Comparison of ENCODE assay signal across 11 mouse cellular contexts in the genomic region with DNA sequence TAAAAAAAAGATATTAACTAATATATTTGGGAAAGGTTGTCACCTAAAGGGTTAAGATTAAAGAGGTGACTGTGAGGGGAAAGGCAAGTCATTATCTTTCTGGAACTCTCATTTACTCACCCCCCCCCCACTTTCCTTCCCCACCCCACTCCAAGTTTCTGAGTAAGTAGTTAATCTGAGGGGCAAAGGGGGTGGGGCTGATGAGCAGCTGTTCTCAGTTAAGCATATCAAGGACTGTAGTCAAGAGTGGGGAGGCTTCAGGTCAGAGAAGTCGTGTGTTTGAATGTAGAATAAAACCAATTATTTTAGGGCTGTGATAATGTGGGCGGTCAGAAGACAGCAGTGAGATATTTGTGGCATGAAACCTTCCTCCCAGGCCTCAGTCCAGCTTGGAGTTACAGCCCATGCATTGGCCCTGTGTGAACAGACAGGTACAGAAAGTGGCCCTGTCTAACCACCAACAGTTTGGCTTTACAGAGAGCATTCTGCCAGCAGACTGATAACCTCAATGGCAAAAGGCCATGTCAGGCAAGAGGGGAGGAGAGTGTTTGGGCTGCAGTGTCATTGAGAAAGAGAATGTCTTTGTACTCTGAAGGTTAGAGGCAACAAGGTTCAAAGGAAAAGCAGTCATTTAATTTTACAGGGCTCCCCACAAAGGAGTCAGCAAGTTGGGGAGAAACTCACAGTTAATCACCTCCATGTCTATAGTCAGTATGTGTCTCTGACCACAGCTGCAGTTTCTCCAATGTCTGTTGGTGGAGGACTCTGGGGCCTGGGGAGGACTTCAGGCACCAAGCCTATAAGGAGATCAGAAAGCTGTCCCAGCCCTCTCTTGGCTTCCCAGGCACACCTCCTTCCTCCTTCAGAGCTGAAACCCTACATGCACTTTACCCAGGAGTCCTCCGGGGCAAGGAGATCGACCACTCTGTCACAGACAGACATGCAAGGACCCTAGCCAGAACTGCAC.
A peak's percentile ranks its signal among the peaks of the same experiment; 100 is the strongest.
DNase-seq lines count a peak whose midpoint lies in the region; ATAC-seq and TF ChIP-seq lines count a peak whose summit lies in the region.
"Had no signal": no experiment of that assay in that cellular context is flagged by ENCODE, and none has a peak within 500 bp of the region (broad histone marks: within the 10 kb centered on the region; RNA-seq: fewer than 3 reads in every experiment).

No protein-coding gene starts in this region.

- TF ChIP-seq POLR2A in bone marrow, adult 2 months (IDR thresholded peaks at IDR 0.05; ENCODE audit: borderline replicate concordance, control insufficient read depth, low read depth, low read length): no peak

- no peak for TF ChIP-seq CTCF in bone marrow, adult 2 months (IDR thresholded peaks at IDR 0.05; ENCODE audit: control insufficient read depth, insufficient read depth, low read length)

- no peak overlapping the region for H3K4me2 ChIP-seq in heart, embryonic 16.5 days (ENCODE audit: low read depth, low read length)
- no peak overlapping the region for H3K4me2 ChIP-seq in liver, embryonic 16.5 days (ENCODE audit: low read depth, low read length)
- H3K4me2 ChIP-seq: forebrain, embryonic 13.5 days; neural tube, embryonic 12.5 days had no signal

- H3K9me3 ChIP-seq in heart, embryonic 16.5 days (replicated peaks; ENCODE audit: control insufficient read depth, low read length): no peaks in the 10 kb centered on the region
- H3K9me3 ChIP-seq in liver, embryonic 16.5 days (replicated peaks; ENCODE audit: control insufficient read depth, low read length): no peaks in the 10 kb centered on the region
- H3K9me3 ChIP-seq: forebrain, embryonic 13.5 days; neural tube, embryonic 12.5 days had no signal

- H3K9ac ChIP-seq in heart, embryonic 16.5 days (ENCODE audit: low read length): no peak overlapping the region
- no peak overlapping the region for H3K9ac ChIP-seq in liver, embryonic 16.5 days (ENCODE audit: low read depth, low read length)
- H3K9ac ChIP-seq: forebrain, embryonic 13.5 days; neural tube, embryonic 12.5 days had no signal

- H3K36me3 ChIP-seq in heart, embryonic 16.5 days (ENCODE audit: control insufficient read depth, insufficient read depth): no peaks in the 10 kb centered on the region
- H3K36me3 ChIP-seq in liver, embryonic 16.5 days (ENCODE audit: control insufficient read depth, insufficient read depth): no peaks in the 10 kb centered on the region
- H3K36me3 ChIP-seq: neural tube, embryonic 12.5 days had no signal

- DNase-seq in heart, adult 9 months (ENCODE audit: low spot score in 2 of 2): no peak
- no peak for DNase-seq in left cerebral cortex, adult 18-20 months (ENCODE audit: low spot score in 2 of 2)
- no peak for DNase-seq in embryo, embryonic 9.5 days (ENCODE audit: extremely low spot score)
- DNase-seq: cerebellum, adult 2 months; midbrain, embryonic 14.5 days had no signal

- H3K27me3 ChIP-seq in heart, embryonic 16.5 days (ENCODE audit: control insufficient read depth, insufficient read depth, low read length): no peaks in the 10 kb centered on the region
- peaks cover 7% of the 10 kb centered on the region for H3K27me3 ChIP-seq in liver, embryonic 16.5 days (ENCODE audit: control insufficient read depth, insufficient read depth, low read depth, low read length)
- H3K27me3 ChIP-seq: neural tube, embryonic 12.5 days had no signal

- H3K4me3 ChIP-seq in heart, embryonic 16.5 days (ENCODE audit: low read length): no peak overlapping the region
- H3K4me3 ChIP-seq in bone marrow, adult 2 months (replicated peaks; ENCODE audit: control insufficient read depth, low read depth, low read length): no peak overlapping the region
- no peak overlapping the region for H3K4me3 ChIP-seq in liver, embryonic 16.5 days (ENCODE audit: low read depth, low read length)
- H3K4me3 ChIP-seq: forebrain, embryonic 13.5 days; neural tube, embryonic 12.5 days had no signal

- H3K4me1 ChIP-seq in heart, embryonic 16.5 days (ENCODE audit: control insufficient read depth, insufficient read depth, low read length): peaks cover 22% of the 10 kb centered on the region
- H3K4me1 ChIP-seq in bone marrow, adult 2 months (ENCODE audit: control insufficient read depth, insufficient read depth, low read length): no peaks in the 10 kb centered on the region
- peaks cover 3% of the 10 kb centered on the region; the same call in 1 of the 2 replicates for H3K4me1 ChIP-seq in liver, embryonic 16.5 days (ENCODE audit: control insufficient read depth, low read depth, low read length)

- 48% methylated on average over 4 of the region's 4 CpGs for WGBS in heart, embryonic 16.5 days
- 59% methylated on average over 4 of the region's 4 CpGs for WGBS in bone marrow, adult 2 months
- 33% methylated on average over 4 of the region's 4 CpGs for WGBS in liver, embryonic 16.5 days (ENCODE audit: insufficient replicate concordance)

- no peak for ATAC-seq in heart, embryonic 16.5 days (replicated peaks; ENCODE audit: extremely low read depth, insufficient read depth, low FRiP score)
- 0 out of 2 replicates have a peak, but pooled peaks have one; percentile 56 for ATAC-seq in erythroblast, adult 5-6 weeks (replicated peaks; ENCODE audit: low FRiP score, poor library complexity, severe bottlenecking)
- ATAC-seq in liver, embryonic 16.5 days (ENCODE audit: low read depth): peak; percentile 63; the same call in 1 of the 2 replicates
- ATAC-seq: forebrain, embryonic 13.5 days had no signal

- H3K27ac ChIP-seq in heart, embryonic 16.5 days (ENCODE audit: low read length): 0 out of 2 replicates have a peak overlapping the region, but pooled peaks have one; percentile 9
- H3K27ac ChIP-seq in bone marrow, adult 2 months (ENCODE audit: control insufficient read depth, insufficient read depth, low read depth, low read length, poor library complexity): peak overlapping the region; percentile 23; the same call in 1 of the 2 replicates
- H3K27ac ChIP-seq in liver, embryonic 16.5 days (ENCODE audit: low read length): no peak overlapping the region
- H3K27ac ChIP-seq: forebrain, embryonic 13.5 days; neural tube, embryonic 12.5 days had no signal
